Mouse (Mus musculus) heart, embryonic 12.5 days (tissue): ENCODE measurements around the gene Sf3b2. TPM values are rescaled to one million over a fixed set of nuclear protein-coding genes. Genes with fewer than 3 reads are reported as not detected.
"Not testable (repeated sequence)": the region's sequence is repeated elsewhere in the genome, so short reads cannot be mapped to it uniquely, and the experiment has no call there.

Experiments
- ATAC-seq: fragments of 200-750 bp; cut with Nextera tagmentation; 2 replicates; pipeline ENCODE4 v1.8.0; 2017; ENCODE audit warnings: moderate TSS enrichment, moderate library complexity; ENCODE audit not compliant: insufficient number of reproducible peaks, low FRiP score
- H3K27ac ChIP-seq: fragments of 300-500 bp; sonication (generic); 2 replicates; pipeline ENCODE4 v1.5.1; 2016; ENCODE audit warnings: mild to moderate bottlenecking, moderate library complexity; ENCODE audit not compliant: poor library complexity, severe bottlenecking
- H3K27me3 ChIP-seq: fragments of 300-500 bp; sonication (generic); replicated peaks from 2 replicates; pipeline ENCODE4 v1.6.1; 2016; ENCODE audit warnings: mild to moderate bottlenecking, moderate library complexity
- H3K36me3 ChIP-seq: fragments of 300-500 bp; sonication (generic); 2 replicates; pipeline ENCODE4 v1.6.1; 2016; ENCODE audit warnings: mild to moderate bottlenecking, moderate library complexity
- H3K4me1 ChIP-seq: fragments of 300-500 bp; sonication (generic); replicated peaks from 2 replicates; pipeline ENCODE4 v1.6.1; 2016; ENCODE audit warnings: mild to moderate bottlenecking
- H3K4me2 ChIP-seq: fragments of 300-500 bp; sonication (generic); 2 replicates; pipeline ENCODE4 v1.6.1; 2016; ENCODE audit warnings: mild to moderate bottlenecking, moderate library complexity
- H3K4me3 ChIP-seq: fragments of 300-500 bp; sonication (generic); 2 replicates; pipeline ENCODE4 v1.5.1; 2016; ENCODE audit warnings: mild to moderate bottlenecking
- H3K9ac ChIP-seq: fragments of 300-500 bp; sonication (generic); 2 replicates; pipeline ENCODE4 v1.6.1; 2016; ENCODE audit warnings: mild to moderate bottlenecking, moderate library complexity
- H3K9me3 ChIP-seq: fragments of 300-500 bp; sonication (generic); replicated peaks from 2 replicates; pipeline ENCODE4 v1.6.1; 2016; ENCODE audit warnings: mild to moderate bottlenecking, moderate library complexity
- WGBS: fragments of 180-500 bp; shearing (Covaris S2); methylation state at CpG from one replicate; pipeline ENCODE4 v1.1.7; 2016; 5-methylcytosine and 5-hydroxymethylcytosine counted together
- polyA plus RNA-seq: library from polyadenylated mRNA; unstranded; fragments of >200 nt; fragmentation: Nextera tagmentation; extraction: Ambion mirVana; gene quantifications from 2 replicates; pipeline ENCODE4 v1.2.1, GENCODE M21; 2016

Sf3b2 gene
- polyA plus RNA-seq, 1 experiment from 2014 or later = 221 TPM

GRCm38 (mm10) chr19:5272801-5273733 is 22.2 kb downstream of the Sf3b2 start, which contains the start of gene Pacs1:
Gene Pacs1 (minus strand): TSS chr19:5273119.
- peak within 1 kb of the TSS; percentile 92 for H3K27ac ChIP-seq
- H3K27me3 ChIP-seq = no peaks in the 10 kb centered on the region
- peak; percentile 95 for ATAC-seq
- H3K4me1 ChIP-seq = peaks cover 47% of the 10 kb centered on the region
- H3K36me3 ChIP-seq = peaks cover 39% of the 10 kb centered on the region
- H3K9me3 ChIP-seq = no peaks in the 10 kb centered on the region
- peak within 1 kb of the TSS; percentile 94 for H3K9ac ChIP-seq
- peak within 1 kb of the TSS; percentile 92 for H3K4me3 ChIP-seq
- peak within 1 kb of the TSS; percentile 89 for H3K4me2 ChIP-seq
- under 1% methylated on average over 84 of the region's 97 CpGs for WGBS

- Histone ChIP-seq H3K4me2 (peak overlapping the region; percentile 89), H3K4me3 (peak overlapping the region; percentile 92), H3K27ac (peak overlapping the region; percentile 92), H3K9ac (peak overlapping the region; percentile 94), H3K36me3 (peaks cover 32% of the 10 kb centered on the region), H3K4me1 (peaks cover 51% of the 10 kb centered on the region), H3K27me3 (no peaks in the 10 kb centered on the region), H3K9me3 (no peaks in the 10 kb centered on the region)
- 1% methylated on average over 29 of the region's 30 CpGs for WGBS
- ATAC-seq = peak; percentile 45
Measured at GRCm38 (mm10) chr19:5272326-5272795, 22.9 kb downstream of the Sf3b2 start.

GRCm38 (mm10) chr19:5271430-5271829 is 23.8 kb downstream of the Sf3b2 start:
- no peaks in the 10 kb centered on the region for H3K27me3 ChIP-seq
- H3K27ac ChIP-seq = no peak overlapping the region
- H3K4me2 ChIP-seq = peak overlapping the region; percentile 89
- H3K36me3 ChIP-seq = peaks cover 24% of the 10 kb centered on the region
- H3K9me3 ChIP-seq = no peaks in the 10 kb centered on the region
- WGBS = 48% methylated on average over 1 of the region's 1 CpGs
- peak overlapping the region; percentile 92 for H3K4me3 ChIP-seq
- peaks cover 56% of the 10 kb centered on the region for H3K4me1 ChIP-seq
- no peak for ATAC-seq
- H3K9ac ChIP-seq = no peak overlapping the region

- Histone ChIP-seq H3K9ac (no peak overlapping the region), H3K27ac (no peak overlapping the region), H3K9me3 (no peaks in the 10 kb centered on the region), H3K4me3 (no peak overlapping the region), H3K4me2 (no peak overlapping the region), H3K36me3 (peaks cover 6% of the 10 kb centered on the region), H3K27me3 (no peaks in the 10 kb centered on the region), H3K4me1 (peaks cover 64% of the 10 kb centered on the region)
- 28% methylated on average over 5 of the region's 5 CpGs for WGBS
- no peak for ATAC-seq
Measured at GRCm38 (mm10) chr19:5269392-5269791, 25.9 kb downstream of the Sf3b2 start.

GRCm38 (mm10) chr19:5268875-5269274 is 26.4 kb downstream of the Sf3b2 start:
- Histone ChIP-seq H3K4me1 (peaks cover 59% of the 10 kb centered on the region), H3K27me3 (no peaks in the 10 kb centered on the region), H3K36me3 (peaks cover 1% of the 10 kb centered on the region; the same call in 1 of the 2 replicates), H3K9me3 (no peaks in the 10 kb centered on the region), H3K4me3 (no peak overlapping the region), H3K4me2 (no peak overlapping the region), H3K27ac (no peak overlapping the region), H3K9ac (no peak overlapping the region; the same call in 1 of the 2 replicates)
- ATAC-seq = no peak
- WGBS = 75% methylated on average over 3 of the region's 3 CpGs

GRCm38 (mm10) chr19:5268017-5268416 is 27.2 kb downstream of the Sf3b2 start:
- H3K9me3 ChIP-seq = no peaks in the 10 kb centered on the region
- H3K4me1 ChIP-seq = peaks cover 54% of the 10 kb centered on the region
- no peaks in the 10 kb centered on the region for H3K36me3 ChIP-seq
- no peak for ATAC-seq
- H3K27me3 ChIP-seq = no peaks in the 10 kb centered on the region
- H3K9ac ChIP-seq = no peak overlapping the region
- no peak overlapping the region for H3K4me2 ChIP-seq
- H3K27ac ChIP-seq = no peak overlapping the region
- no peak overlapping the region for H3K4me3 ChIP-seq

GRCm38 (mm10) chr19:5267015-5267414 is 28.2 kb downstream of the Sf3b2 start:
- H3K36me3 ChIP-seq = no peaks in the 10 kb centered on the region
- H3K9ac ChIP-seq = no peak overlapping the region
- no peak overlapping the region for H3K4me3 ChIP-seq
- no peak overlapping the region for H3K4me2 ChIP-seq
- no peaks in the 10 kb centered on the region for H3K27me3 ChIP-seq
- H3K27ac ChIP-seq = no peak overlapping the region
- H3K4me1 ChIP-seq = peaks cover 51% of the 10 kb centered on the region
- WGBS = 83% methylated on average over 5 of the region's 5 CpGs
- no peak for ATAC-seq
- H3K9me3 ChIP-seq = no peaks in the 10 kb centered on the region

GRCm38 (mm10) chr19:5257140-5257539 is 38.1 kb downstream of the Sf3b2 start:
- Histone ChIP-seq H3K27me3 (no peaks in the 10 kb centered on the region), H3K9ac (no peak overlapping the region), H3K4me3 (no peak overlapping the region), H3K36me3 (no peaks in the 10 kb centered on the region), H3K4me2 (no peak overlapping the region), H3K9me3 (no peaks in the 10 kb centered on the region), H3K27ac (no peak overlapping the region), H3K4me1 (peaks cover 27% of the 10 kb centered on the region)
- ATAC-seq = no peak
- 41% methylated on average over 3 of the region's 3 CpGs for WGBS

GRCm38 (mm10) chr19:5236981-5237380 is 58.3 kb downstream of the Sf3b2 start:
- not testable (repeated sequence) for H3K4me3 ChIP-seq, H3K9me3 ChIP-seq, H3K9ac ChIP-seq, H3K27ac ChIP-seq, H3K36me3 ChIP-seq, H3K4me1 ChIP-seq, ATAC-seq, H3K4me2 ChIP-seq, H3K27me3 ChIP-seq
- 93% methylated on average over 1 of the region's 1 CpGs for WGBS

- H3K4me1 ChIP-seq = peaks cover 8% of the 10 kb centered on the region; the same call in 1 of the 2 replicates
- ATAC-seq = no peak
- H3K36me3 ChIP-seq = no peaks in the 10 kb centered on the region
- no peak overlapping the region for H3K27ac ChIP-seq
- no peak overlapping the region for H3K9ac ChIP-seq
- H3K4me2 ChIP-seq = no peak overlapping the region
- 85% methylated on average over 4 of the region's 4 CpGs for WGBS
- H3K27me3 ChIP-seq = no peaks in the 10 kb centered on the region
- H3K4me3 ChIP-seq = no peak overlapping the region
- H3K9me3 ChIP-seq = no peaks in the 10 kb centered on the region
Measured at GRCm38 (mm10) chr19:5232696-5233095, 62.6 kb downstream of the Sf3b2 start.

GRCm38 (mm10) chr19:5230110-5230509 is 65.1 kb downstream of the Sf3b2 start:
- ATAC-seq = no peak
- H3K4me2 ChIP-seq = no peak overlapping the region
- H3K9me3 ChIP-seq = no peaks in the 10 kb centered on the region
- no peak overlapping the region for H3K27ac ChIP-seq
- peaks cover 1% of the 10 kb centered on the region; the same call in 1 of the 2 replicates for H3K4me1 ChIP-seq
- whole genome bisulfite sequencing = 74% methylated on average over 2 of the region's 2 CpGs
- no peaks in the 10 kb centered on the region for H3K36me3 ChIP-seq
- no peak overlapping the region for H3K4me3 ChIP-seq
- no peak overlapping the region for H3K9ac ChIP-seq
- no peaks in the 10 kb centered on the region for H3K27me3 ChIP-seq
